Mouse (Mus musculus): ENCODE results near the gene Mrps35.

Gene Mrps35

DNA sequence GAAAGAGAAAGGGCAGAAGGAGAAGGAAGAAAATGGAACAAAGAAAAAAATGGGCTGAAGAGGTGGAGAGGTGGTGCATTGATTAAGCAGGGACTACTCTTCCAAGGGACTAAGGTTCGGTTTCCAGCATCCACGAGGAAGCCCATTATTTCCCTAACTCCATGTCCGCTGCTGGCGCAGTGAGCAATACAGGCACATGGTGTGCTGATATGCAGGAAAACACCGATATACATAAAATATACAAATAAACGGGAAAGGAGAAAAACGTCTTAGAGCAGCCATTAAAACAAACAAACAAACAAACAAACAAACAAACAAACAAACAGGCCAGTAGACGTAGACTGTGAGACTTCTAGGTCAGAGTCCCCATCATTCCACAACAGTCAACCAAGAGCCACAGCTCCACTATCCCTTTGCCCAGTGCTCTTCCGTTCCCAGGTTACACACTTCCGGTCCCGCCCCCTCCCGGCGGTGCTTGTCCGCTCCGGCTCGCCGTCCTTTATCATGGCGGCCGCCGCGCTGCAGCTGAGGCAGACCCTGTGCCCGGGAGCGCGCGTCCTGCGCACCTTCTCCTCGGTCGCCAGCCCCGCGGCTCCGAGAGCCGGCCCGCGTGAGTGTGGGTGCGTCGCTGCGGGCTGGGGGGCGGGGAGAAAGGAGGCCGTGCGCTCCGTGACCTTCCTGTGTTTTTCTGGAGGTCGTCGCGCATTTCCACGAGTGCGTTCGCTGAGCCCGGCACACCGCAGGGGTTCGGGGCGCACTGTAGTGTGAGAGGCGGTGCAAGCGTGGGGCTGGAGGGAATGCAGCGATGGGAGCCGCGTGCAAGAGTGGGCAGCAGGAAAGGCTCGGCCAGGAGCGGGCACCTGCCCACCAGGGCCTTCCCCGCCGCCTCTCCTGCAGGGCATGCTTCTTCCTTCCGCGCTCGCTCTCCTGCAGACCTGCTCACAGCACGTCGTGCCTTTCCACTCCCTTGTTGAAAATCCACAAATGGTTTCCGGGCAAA, at the start of gene Mrps35:
Gene Mrps35, plus strand, starts transcription at position 474 of the 1,000 bp plus-strand sequence.
- peak; percentile 90 for DNase-seq

DNA sequence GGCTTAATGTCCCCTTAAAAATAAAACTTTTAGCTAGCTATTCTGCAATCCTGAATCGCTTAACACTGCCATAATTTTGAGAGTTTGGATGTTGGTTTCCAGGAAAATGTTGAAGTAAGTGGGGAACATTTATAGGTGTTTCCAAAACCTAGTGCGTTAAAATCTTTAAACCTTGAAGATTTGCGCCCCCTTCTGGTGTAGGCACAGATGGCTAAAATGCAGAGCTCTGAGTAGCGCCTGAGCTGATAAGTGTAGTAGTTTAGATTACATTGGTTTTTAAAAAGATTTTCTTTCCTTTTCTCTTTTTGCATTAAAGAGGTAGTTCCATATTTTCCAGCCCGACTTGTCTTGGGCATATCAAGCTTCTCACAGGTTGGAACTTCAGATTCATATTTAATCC, 48.3 kb upstream of the Mrps35 start:
- peak; percentile 31 for DNase-seq

DNA sequence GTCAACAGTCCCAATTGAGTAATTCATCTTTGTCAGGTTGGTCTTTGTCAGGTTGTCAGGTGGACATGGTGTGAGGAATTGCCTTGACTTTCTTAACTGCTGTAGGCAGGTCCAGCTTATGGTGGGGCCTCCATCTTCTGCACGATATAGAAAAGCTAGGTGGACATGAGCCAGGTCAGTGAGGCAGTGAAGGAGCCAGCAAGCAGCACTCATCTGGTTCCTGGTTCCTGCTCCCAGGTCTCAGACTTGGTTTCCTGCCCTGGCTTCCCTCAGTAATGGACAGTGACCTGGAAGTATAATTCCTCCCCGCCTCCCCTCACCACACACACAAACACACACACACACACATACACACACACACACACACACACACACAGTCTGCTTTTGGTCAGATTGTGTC, 47.2 kb upstream of the Mrps35 start:
- no peak for DNase-seq

DNA sequence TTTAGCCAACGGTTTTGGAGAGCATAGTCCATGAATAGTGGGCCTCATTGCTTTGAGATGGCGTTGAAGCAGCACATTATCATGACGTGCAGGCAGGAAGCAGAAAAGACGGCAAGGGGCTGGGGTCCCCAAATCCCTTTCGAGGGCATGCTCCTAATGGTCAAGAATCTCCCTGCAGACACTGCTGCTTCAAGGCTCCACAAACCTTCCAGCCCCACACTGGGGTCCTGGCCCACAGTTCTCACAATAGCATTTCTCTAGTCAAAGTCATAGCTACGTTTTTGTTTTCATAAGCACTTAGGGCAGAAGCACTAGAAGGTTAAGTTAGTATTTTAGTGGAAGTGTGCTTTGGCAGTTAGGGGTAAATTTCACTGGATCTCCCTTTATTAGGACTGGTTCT, 46.7 kb upstream of the Mrps35 start:
- no peak for DNase-seq

DNA sequence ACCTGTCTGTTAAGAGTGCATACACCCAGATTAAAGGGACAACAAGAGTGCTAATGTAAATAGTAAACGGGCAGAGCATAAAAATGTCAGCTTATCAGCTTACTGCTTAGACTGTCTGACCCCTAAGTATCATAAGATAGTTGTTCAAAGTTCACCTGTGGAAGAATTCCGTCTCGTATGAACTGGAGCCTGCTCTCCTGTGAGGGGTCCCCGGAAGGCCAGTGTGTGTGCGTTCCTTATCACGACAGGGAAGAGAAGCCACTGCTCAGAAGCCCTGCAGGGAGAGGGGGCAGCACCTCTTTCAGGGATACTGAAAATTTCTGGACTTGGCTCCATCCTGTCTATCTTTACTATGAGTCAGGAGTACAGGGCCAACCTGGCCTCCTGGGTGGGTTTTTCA, 45.6 kb upstream of the Mrps35 start:
- no peak for DNase-seq

DNA sequence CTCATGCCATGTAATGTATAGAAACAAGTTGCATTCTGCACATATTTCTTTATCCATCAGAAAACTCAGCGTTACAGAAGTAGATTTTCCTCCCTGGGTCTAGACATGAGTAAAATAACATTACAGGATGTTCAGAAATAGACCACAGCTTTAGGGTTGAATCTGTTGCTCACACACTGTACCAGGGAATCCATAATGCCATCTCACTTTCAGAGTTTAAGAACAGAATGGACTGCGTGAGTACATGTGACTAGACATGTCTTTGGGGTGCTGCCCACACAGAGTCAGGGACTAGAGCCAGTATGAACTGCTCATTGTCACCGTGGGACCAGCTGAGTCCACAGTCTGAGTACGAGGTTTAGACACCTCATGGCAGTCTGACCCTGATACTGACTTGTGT, 43.9 kb upstream of the Mrps35 start:
- DNase-seq: no peak

DNA sequence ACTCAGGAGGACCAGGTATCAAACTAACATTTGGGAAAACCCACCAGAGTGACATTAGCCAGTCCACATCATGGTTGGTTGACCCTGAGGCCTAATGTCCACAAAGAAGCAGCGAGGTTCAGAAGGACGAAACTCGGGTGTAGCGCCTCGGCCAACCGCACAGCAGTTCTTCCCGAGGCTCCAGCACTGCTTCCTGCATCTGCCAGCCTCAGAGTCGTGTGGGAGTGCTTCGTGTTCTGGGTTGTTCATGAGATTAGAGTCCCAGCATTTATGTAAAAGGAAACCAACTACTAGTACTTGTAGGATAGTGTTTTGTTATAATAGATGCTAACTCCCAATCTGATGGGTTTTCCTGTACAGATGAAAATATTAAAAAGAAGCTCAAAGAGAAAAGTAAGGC, 43.3 kb upstream of the Mrps35 start:
- DNase-seq: peak; percentile 16

DNA sequence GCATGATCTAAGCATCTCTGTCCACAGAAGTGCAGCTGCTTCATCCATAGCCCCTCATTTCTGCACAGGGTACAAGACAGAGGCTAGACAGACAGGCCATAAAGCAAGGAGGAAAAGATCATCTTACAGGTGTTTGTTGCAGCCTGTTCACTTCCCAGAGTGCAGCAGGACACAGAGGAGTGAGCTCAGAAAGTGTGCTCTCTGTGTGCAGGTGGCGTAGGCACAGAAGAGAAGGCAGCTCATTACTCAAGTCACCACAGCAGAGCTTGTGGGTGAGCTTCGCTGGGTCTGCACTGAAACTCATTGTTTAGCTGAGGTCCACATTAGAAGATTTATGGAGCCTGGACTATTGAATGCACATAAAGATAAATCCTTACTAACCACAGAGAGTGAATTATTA, 42.8 kb upstream of the Mrps35 start:
- DNase-seq: no peak

DNA sequence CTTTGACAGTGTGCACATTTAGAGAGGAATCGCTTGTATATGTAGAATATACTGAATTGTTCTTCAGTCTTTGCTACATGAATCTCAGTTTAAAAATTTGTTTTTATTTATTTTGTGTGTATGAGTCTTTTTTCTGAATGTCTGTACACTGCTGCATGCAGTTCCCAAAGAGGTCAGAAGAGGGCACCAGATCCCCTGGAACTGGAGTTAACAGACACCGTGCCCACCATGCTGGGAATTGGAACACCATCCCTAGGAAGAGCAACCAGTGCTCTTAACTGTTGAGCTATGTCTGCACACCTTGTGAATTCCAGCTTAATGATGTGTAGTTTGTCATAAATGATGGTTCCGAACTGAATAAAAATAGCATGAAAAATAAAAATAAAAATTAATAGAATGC, 34.4 kb upstream of the Mrps35 start:
- DNase-seq: no peak

DNA sequence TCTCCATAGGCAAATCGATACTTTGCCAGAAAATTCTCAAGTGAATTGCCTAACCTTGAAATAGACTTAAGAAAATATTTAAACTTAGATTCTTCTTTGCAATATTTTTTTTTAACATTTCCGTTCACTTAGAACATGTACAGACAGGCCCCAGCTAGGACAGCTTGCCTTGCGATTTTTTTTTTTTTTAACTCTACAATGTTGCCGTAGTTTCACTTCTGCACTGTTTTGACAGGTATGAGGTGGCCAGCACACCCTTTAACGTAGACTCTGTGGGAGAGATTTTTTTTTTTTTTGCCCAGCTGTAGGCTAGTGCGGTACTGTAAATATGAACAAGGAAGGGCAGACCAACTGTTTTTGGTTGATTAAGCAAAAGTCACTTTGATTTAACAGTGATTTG, 32.2 kb upstream of the Mrps35 start:
- DNase-seq: no peak

DNA sequence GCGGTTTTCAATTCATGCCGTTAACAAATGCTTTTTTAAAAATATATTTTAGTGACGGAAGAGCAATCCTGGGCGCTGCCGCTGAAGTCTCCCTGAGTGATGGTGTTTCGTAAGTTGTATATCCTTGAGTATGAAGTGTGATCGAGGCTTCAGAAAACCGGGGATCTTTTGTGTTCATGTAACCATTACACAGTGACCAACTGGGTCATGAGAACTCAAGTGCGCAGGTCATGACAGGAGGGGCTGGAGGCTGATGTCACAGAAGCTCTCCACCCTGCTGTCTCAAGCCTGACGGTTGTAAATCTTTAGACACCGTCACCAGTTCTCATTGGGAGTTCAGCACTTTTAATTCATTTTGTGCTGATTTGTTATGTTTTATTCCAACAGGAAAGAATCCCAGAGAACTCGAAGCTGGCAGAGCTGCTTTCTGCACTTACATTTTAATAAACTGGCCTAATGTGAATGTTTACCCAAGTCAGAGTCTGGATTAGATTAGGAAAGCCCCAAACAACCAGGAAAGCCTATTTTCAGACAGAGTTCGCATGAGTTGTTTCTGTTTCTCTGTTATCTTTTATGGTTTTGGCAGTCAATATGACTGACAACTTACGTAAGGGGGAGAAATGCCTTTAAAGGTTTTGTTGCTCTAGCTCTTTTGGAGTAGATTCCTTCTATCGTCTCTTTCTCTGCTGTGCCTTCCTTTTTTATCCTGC, 31.6 kb upstream of the Mrps35 start:
- no peak for DNase-seq

DNA sequence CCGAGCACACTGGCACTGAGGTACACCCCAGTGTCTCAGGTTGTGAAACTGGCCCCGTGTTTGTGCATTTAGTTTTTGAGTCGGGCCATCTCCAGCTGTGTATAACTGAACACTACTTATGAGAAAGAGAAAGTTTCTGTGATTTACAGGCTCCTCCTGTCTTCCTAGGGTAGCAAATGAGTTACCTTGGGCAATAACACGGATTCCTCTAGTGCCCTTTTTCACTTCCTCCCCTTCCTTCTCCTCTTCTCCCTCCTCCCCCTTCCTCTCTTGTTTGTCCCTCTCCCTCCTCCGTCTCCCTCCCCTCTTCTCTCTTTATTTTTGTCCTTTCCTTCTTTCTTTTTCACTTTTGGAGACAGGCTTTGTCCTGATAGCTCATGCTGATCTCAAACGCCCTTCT, 31.0 kb upstream of the Mrps35 start:
- no peak for DNase-seq

DNA sequence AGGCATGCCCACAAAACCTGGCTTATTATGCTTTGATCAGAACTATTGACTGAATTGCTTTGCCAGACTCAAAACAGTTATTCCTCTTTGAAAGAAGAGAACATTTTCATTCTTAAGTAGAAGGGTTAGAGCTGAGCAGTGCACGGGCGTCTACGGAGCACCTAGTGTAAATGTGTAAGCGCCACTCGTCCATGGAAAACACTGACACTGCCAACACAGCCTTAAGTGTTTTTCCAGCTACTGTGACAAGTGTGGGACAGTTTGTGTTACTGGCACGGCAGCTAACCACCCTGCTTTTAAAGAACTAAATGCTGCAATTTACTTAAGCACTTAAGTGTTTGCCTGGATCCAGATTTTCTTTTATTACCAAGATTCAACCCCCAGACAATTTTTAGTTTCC, 30.6 kb upstream of the Mrps35 start:
- no peak for DNase-seq

DNA sequence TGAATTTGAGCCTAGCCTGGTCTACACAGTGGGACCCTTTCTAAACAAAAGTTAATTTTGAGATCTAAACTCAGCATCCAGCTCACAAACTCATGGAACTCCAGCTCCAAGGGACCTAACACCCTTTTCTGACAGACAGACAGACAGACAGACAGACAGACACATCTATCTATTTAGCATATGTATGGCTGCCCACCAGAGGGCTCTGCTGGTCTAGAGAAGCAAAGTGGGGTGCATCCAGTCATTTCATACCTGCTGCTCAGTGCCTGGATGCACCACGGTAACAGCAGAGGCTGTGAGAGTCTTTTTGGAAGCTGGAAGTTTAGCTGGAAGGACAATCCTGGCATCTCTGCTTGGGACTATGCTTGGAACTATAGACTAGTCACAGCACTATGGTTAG, 29.0 kb upstream of the Mrps35 start:
- no peak for DNase-seq

DNA sequence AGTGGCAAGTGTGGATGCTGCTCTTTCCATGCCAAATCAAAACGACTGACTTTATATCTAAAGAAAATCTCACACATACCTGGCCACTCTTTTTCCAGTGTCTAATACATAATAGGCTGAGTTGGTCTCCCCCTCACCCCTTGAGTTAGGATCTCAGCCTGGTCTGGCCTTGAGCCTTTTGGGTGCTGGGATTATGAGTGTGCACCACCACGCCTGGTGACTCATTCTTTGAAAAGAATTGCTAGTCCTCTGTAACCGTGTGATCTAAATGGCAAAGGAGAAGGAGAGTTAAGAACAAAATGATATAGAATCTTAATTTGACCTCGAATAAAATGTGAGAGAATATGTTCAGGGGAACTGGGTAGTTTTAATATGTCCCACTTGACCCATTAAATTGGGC, 24.7 kb upstream of the Mrps35 start:
- DNase-seq: no peak

DNA sequence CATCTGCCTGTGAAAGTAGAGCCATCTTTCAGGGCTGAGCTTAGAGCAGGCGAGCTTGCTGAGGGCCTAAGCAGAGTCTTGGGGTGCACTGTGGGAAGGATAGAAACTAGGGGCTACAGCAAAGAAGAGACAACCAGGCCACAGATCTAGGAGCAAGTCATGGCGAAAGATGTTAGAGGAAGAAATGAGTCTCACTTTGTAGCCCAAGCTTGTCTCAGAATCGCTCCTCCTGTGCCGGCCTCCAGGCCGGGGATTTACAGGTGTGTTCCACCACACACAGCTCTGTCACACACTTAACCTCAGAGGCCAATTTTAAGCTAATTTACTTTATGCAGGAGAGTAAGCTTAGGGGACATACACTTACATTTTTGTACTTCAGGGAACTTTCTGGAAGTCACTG, 24.2 kb upstream of the Mrps35 start:
- DNase-seq: no peak

DNA sequence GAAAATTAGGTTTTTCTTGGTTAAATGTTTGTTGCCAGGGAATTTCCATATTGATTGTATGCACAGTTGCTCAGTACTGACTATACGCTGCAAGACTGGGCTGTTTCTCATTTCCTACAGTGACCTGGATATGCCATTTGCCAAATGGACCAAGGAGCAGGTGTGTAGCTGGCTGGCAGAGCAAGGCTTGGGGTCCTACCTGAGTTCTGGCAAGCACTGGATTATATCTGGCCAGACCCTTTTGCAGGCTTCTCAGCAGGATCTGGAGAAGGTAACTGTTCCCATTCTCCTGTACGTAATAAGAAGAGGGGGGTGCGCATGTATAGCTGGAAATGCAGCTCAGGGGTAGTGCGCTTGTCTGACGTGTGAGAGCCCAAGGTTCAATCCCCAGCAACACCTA, 21.4 kb upstream of the Mrps35 start:
- DNase-seq: no peak

DNA sequence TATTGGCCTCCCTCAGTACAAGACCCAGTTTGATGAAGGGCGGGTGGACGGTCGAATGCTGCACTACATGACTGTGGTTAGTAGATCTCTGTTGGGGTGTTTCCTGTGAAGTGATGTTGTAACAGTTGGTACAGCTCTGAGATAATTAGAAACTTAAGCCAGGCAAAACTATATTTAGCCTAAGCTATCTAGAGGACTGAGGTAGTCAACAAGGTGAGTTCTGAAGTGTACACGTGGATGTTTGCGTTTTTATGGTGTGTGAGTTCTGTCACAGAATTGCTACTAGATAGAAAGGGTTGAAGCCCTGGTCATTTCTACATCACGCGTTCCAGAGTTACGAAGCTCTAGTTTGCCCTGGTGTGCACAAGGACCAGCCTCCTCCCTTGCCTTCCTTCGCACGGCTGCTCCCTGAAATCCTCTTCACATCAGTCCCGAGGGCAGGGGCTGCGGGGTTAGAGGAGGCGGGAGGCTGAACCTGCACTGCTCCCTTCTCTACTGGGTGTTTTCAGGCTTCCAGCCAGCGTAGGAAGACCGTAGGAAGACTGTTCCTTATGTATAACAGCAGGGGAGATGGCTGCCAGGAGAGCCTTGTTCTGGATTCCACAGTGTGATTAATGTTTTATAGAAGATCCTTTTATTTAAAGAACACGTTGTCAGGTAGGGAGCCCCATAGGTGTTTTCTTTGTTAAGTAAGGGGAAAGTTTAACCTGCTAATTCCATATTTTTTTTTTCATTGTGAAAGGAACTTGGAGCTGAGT, 20.0 kb upstream of the Mrps35 start:
- no peak for DNase-seq

DNA sequence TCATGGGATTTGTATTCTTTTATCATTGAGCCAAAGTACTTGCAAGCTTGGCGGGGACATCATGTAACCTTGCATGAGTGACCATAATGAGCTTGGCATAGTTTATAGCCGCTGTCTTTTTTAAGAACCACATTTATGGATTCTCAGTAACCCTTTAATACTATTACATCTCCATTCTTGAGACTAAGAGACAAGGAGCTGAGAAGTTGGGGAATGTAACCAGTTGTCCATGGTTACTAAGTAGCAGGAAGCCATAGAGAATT, 19.5 kb upstream of the Mrps35 start:
- DNase-seq: no peak

DNA sequence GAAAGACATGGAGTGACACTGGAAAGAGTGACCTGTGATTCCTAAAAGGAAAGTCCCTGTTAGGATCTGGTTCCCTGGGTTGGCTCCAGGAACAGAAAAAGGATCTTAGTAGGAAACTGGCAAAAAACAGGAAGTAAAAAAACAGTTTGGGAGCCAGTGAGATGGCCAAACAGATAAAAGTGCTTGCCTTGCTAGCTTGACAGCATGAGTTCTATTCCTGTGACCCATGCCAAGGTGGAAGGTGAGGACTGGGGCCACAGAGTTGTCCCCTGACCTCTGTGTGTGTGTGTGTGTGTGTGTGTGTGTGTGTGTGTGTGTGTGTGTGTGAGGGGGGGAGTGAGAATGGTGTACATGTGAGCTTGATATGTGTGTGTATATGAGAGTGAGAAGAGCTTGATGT, 19.0 kb upstream of the Mrps35 start:
- DNase-seq: no peak

DNA sequence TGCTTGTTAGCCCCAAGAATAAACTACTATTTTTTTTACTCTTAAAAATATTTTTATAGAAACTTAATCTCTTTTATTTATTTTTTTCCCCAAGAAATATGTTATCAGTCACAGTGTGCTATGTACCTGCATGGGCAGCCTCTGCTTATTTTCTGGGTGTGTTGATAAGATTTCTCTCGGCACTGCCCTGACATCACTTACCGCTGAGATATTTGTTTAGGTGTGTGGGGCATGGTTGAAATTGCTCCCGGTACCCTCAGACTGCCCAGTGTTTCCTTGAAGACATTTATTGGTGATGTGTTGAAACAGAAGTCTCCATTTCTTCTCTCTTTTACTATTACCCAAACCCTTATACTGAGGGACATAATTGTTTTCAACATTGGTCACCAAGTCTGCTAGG, 17.8 kb upstream of the Mrps35 start:
- no peak for DNase-seq

DNA sequence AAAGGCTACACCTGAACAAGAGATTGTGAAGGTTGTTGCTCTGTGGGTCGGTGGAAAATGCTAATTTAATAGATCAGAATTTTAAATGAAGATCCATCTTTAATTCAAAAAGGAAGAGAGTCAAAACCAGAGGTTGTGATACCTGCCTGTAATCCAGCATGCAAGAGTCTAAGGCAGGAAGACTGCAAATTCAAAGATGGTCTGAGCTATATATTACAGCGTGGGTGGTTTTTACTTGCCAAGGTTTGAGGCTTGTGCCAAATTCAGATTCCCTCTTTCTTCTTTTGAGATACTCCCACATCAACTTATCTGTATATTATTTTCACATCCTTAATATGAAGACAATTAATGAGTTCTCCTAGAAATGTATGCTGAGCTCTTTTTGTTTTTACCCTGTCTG, 14.2 kb upstream of the Mrps35 start:
- DNase-seq: no peak

DNA sequence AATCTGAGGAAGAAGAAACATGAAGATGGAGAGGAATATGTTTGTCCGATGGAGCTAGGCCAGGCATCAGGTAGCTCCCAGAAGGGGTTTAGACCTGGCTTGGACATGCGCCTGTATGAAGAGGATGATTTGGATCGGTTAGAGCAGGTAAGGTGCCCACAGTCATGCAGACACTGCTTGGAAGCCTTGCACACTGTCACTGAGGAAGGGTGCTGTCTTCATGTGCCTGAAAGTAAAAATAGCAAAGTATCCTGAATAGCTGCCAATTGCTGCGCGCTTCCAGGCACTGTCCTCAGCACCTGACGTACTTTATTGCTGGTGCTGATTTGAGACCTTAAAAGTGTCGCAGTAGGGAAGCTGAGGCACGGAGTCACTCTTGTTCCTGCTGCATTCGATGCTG, 13.0 kb upstream of the Mrps35 start:
- no peak for DNase-seq

Measured in layer of hippocampus, adult 9-11 months (tissue).